Mouse (Mus musculus): ENCODE measurements around the gene Golt1a. TPM values are rescaled to one million over a fixed set of nuclear protein-coding genes. Genes with fewer than 3 reads are reported as not detected.

Gene Golt1a
- 0.08 TPM in 1 of 2 replicates, not detected in the other for polyA plus RNA-seq (2012; rRNA removed)

DNA sequence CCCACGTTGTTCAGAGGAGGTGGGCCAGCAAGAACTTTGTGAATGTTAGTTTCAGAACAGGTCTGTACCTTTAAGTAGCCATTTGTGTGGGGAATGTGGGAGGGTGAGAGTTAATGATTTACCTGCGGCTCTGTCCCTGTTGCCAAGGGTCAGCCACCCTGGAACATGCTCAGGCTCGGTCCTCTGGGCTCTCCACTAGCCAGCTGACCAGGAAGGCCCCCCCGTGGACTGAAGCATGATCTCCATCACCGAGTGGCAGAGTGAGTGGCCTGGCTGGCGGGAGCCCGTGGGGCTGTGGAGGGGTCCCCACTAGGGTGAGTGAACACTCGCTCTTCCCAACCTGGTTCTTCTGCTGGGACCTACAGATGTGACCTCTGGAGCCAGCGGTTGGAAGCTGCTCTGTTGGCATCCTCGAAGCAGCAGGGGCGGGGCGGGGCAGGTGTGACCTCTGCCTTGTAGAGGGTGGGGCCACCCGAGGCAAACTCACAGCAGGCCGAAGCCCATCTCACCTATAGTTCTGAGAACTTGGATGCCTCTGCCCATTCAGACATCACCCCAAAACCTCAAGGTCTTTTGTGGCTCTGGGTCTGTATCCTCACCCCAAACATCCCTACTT lies at the start of gene Golt1a:
Gene Golt1a, plus strand, starts transcription at position 149 of the 616 bp plus-strand sequence.

DNA sequence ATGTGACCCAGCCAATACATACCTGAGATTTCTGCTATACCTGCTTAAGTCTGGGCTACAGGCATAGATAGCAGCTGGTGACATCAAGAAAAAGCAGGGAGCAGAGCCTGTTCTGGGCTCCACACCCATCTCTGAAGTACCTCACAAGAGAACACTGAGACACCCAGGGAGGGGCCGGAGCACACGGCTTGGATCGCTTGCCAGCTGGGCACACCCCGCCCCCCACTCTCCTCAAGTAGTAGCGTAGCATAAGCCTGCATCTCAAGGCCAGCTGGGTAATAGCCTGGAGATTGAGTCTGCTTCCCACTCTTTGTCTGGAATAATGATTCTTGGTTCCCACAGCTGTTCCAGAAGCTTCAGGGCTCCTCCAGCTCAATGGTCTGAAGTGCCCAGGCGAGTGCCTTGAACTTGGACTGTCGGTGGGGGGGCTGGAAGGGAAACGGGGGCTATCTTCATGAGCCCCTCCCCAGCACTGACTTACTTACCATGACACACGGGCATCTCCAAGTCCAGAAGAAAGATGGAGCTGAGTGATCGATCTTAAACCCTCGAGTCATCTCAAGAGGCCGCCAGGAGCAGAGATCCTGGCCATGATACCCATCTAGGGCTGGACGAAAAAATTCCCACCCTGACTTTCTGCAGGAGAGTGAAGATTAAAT lies 11.8 kb downstream of the Golt1a start, which contains the start of gene Kiss1:
Gene Kiss1, plus strand, starts transcription at position 609 of the 659 bp plus-strand sequence.

DNA sequence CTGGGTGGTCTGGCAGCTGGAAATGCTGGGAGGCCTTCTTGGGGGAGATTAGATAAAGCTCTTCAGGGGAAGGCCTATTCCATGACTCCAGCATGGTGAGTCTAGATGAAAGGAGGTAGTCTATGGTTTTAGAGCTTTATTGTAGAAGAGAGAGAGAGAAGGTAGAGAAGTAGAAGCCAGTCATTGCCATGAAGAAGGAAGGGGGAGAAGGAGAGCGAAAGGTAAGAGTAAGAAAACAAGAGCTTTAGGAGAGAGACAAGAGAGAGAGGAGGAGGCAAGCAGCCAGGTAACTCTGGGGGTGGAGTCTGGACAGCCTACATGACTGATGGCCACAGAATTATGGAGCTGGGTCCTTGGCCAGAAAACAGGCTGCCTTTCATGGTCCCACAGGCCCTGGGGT lies 40.6 kb downstream of the Golt1a start, which contains the start of gene Ren1:
Gene Ren1, plus strand, starts transcription at position 301 of the 400 bp plus-strand sequence.

DNA sequence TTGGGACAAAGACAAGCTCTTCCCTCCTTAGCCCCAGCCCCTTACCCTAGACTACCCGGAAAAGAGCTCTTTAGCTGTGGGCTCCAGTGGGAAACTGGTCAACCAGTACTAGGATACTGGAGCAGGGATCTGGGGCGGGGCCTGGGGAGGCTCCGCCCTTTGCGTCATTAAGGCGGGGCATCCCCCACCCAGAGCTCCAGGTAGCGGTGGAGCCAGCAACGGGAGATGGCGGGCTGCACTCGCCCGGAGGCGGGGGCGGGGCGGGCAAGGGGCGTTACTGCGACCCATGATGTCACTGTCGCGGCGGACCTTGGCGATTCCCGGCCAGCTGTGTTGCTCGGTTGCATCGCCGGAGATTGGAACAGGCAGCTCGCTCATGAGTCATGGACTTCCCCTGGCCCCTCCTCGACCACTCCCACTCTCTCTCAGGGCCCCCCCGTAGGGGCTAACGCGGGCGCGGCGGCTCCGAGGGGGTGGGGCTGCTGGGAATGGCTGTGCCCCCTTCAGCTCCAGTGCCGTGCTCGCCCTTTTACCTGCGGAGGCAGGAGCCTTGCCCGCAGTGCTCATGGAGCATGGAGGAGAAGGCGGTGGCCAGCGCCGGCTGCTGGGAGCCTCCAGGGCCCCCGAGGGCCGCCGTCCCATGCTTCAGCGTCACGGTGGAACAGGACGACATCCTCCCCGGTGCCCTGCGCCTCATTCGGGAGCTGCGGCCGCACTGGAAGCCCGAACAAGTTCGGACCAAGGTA lies 53.8 kb downstream of the Golt1a start, which contains the start of gene Etnk2:
Gene Etnk2, plus strand, starts transcription at position 297 of the 746 bp plus-strand sequence.

Other genes with a start within 250 kb of the Golt1a start
- gene Ppp1r15b, start 178.7 kb upstream of the Golt1a start, polyA plus RNA-seq (2012; rRNA removed), result 23.0 and 24.1 TPM in 2 replicates
- 42.7 and 45.2 TPM in 2 replicates for gene Plekha6, start 145.6 kb upstream of the Golt1a start, polyA plus RNA-seq (2012; rRNA removed)
- 0.09 and 0.38 TPM in 2 replicates for gene Kiss1, start 12.1 kb downstream of the Golt1a start, polyA plus RNA-seq (2012; rRNA removed)
- 0.18 and 0.43 TPM in 2 replicates for gene Ren1, start 40.7 kb downstream of the Golt1a start, polyA plus RNA-seq (2012; rRNA removed)
- 16.9 and 22.6 TPM in 2 replicates for gene Etnk2, start 53.8 kb downstream of the Golt1a start, polyA plus RNA-seq (2012; rRNA removed)
- gene Sox13, start 114.6 kb downstream of the Golt1a start, polyA plus RNA-seq (2012; rRNA removed), result 15.1 and 15.4 TPM in 2 replicates

Measured in central nervous system, embryonic 18 days (tissue).